Mouse (Mus musculus): ENCODE data around the gene Card14. TPM values are rescaled to one million over a fixed set of nuclear protein-coding genes. Genes with fewer than 3 reads are reported as not detected.

The Card14 gene
- polyA plus RNA-seq, 1 experiment, result not detected

GRCm38 (mm10) chr11:119298917-119299316 is 8.7 kb upstream of the Card14 start:
- no peak for TF ChIP-seq GATA1 (IDR thresholded peaks at IDR 0.05; ENCODE audit: low read length)

- no peak for TF ChIP-seq GATA1 (IDR thresholded peaks at IDR 0.05; ENCODE audit: low read length)
These were observed 8.0 kb upstream of the Card14 start, which contains the start of gene Eif4a3 for GRCm38 (mm10) chr11:119299391-119300245. Gene Eif4a3, minus strand, starts transcription at chr11:119300089.

GRCm38 (mm10) chr11:119300246-119300935 is 7.2 kb upstream of the Card14 start:
- no peak for TF ChIP-seq GATA1 (IDR thresholded peaks at IDR 0.05; ENCODE audit: low read length)

GRCm38 (mm10) chr11:119300986-119301385 is 6.6 kb upstream of the Card14 start:
- no peak for TF ChIP-seq GATA1 (IDR thresholded peaks at IDR 0.05; ENCODE audit: low read length)

- no peak for TF ChIP-seq GATA1 (IDR thresholded peaks at IDR 0.05; ENCODE audit: low read length)
These were observed 2.5 kb upstream of the Card14 start for GRCm38 (mm10) chr11:119304904-119305712.

GRCm38 (mm10) chr11:119306762-119307657 is 558 bp upstream of the Card14 start:
- TF ChIP-seq GATA1 (IDR thresholded peaks at IDR 0.05; ENCODE audit: low read length), result no peak

- no peak for TF ChIP-seq GATA1 (IDR thresholded peaks at IDR 0.05; ENCODE audit: low read length)
These were observed 348 bp downstream of the Card14 start for GRCm38 (mm10) chr11:119307916-119308315.

GRCm38 (mm10) chr11:119310621-119311020 is 3.1 kb downstream of the Card14 start:
- no peak for TF ChIP-seq GATA1 (IDR thresholded peaks at IDR 0.05; ENCODE audit: low read length)

- TF ChIP-seq GATA1 (IDR thresholded peaks at IDR 0.05; ENCODE audit: low read length), result no peak
These were observed 6.8 kb downstream of the Card14 start for GRCm38 (mm10) chr11:119314252-119314936.

GRCm38 (mm10) chr11:119316720-119317119 is 9.2 kb downstream of the Card14 start:
- no peak for TF ChIP-seq GATA1 (IDR thresholded peaks at IDR 0.05; ENCODE audit: low read length)

GRCm38 (mm10) chr11:119322521-119322920 is 15.0 kb downstream of the Card14 start:
- TF ChIP-seq GATA1 (IDR thresholded peaks at IDR 0.05; ENCODE audit: low read length), result no peak

GRCm38 (mm10) chr11:119325068-119325467 is 17.5 kb downstream of the Card14 start:
- TF ChIP-seq GATA1 (IDR thresholded peaks at IDR 0.05; ENCODE audit: low read length), result no peak

GRCm38 (mm10) chr11:119330592-119330991 is 23.0 kb downstream of the Card14 start:
- TF ChIP-seq GATA1 (IDR thresholded peaks at IDR 0.05; ENCODE audit: low read length), result no peak

- TF ChIP-seq GATA1 (IDR thresholded peaks at IDR 0.05; ENCODE audit: low read length), result no peak
These were observed 24.4 kb downstream of the Card14 start for GRCm38 (mm10) chr11:119331970-119332369.

Data from G1E-ER4 (cell line).